Mouse (Mus musculus) limb, embryonic 11.5 days (tissue): ENCODE measurements at regions not wholly inside any gene's neighbourhood (a gene's known extent, or its start where the extent isn't known, plus 50 kb on each side); places are given as distances from the start of the nearest gene placed in this dataset.
A peak's percentile ranks its signal among the peaks of the same experiment; 100 is the strongest.

Experiments
- ATAC-seq: fragments of 200-750 bp; cut with Nextera tagmentation; 2 replicates; pipeline ENCODE4 v1.8.0; 2017; ENCODE audit warnings: low read depth; ENCODE audit not compliant: insufficient number of reproducible peaks, low FRiP score, low TSS enrichment
- DNase-seq: peaks from one replicate; pipeline ENCODE4 v3.0.0-alpha.2; 2015; ENCODE audit warnings: low spot score
- H3K27ac ChIP-seq: fragments of 300-500 bp; sonication (generic); replicated peaks from 2 replicates; pipeline ENCODE4 v1.5.1; 2014; ENCODE audit warnings: low read depth, mild to moderate bottlenecking, low read length
- H3K27me3 ChIP-seq: fragments of 300-500 bp; sonication (generic); 2 replicates; pipeline ENCODE4 v1.6.1; 2014; ENCODE audit warnings: mild to moderate bottlenecking, low read length, mixed read lengths; ENCODE audit not compliant: control insufficient read depth, insufficient read depth
- H3K36me3 ChIP-seq: fragments of 300-500 bp; sonication (generic); 2 replicates; pipeline ENCODE4 v1.6.1; 2014; ENCODE audit warnings: mild to moderate bottlenecking, low read length, moderate library complexity, mixed read lengths; ENCODE audit not compliant: control insufficient read depth, insufficient read depth
- H3K4me1 ChIP-seq: fragments of 300-500 bp; sonication (generic); 2 replicates; pipeline ENCODE4 v1.6.1; 2014; ENCODE audit warnings: low read length, mixed read lengths; ENCODE audit not compliant: control insufficient read depth, insufficient read depth
- H3K4me2 ChIP-seq: fragments of 300-500 bp; sonication (generic); 2 replicates; pipeline ENCODE4 v1.6.1; 2014; ENCODE audit warnings: low read depth, mild to moderate bottlenecking, moderate library complexity; ENCODE audit not compliant: severe bottlenecking
- H3K4me3 ChIP-seq: fragments of 300-500 bp; sonication (generic); 2 replicates; pipeline ENCODE4 v1.5.1; 2014; ENCODE audit warnings: low read depth, low read length
- H3K9ac ChIP-seq: fragments of 300-500 bp; sonication (generic); 2 replicates; pipeline ENCODE4 v1.6.1; 2014; ENCODE audit warnings: mild to moderate bottlenecking, low read length
- H3K9me3 ChIP-seq: fragments of 300-500 bp; sonication (generic); 2 replicates; pipeline ENCODE4 v1.6.1; 2016; ENCODE audit warnings: low read length; ENCODE audit not compliant: control insufficient read depth
- WGBS: fragments of 180-500 bp; shearing (Covaris S2); extraction: QIAGEN DNeasy Blood & Tissue Kit; methylation state at CpG from one replicate; pipeline ENCODE4 v1.1.7; 2014; 5-methylcytosine and 5-hydroxymethylcytosine counted together

DNA sequence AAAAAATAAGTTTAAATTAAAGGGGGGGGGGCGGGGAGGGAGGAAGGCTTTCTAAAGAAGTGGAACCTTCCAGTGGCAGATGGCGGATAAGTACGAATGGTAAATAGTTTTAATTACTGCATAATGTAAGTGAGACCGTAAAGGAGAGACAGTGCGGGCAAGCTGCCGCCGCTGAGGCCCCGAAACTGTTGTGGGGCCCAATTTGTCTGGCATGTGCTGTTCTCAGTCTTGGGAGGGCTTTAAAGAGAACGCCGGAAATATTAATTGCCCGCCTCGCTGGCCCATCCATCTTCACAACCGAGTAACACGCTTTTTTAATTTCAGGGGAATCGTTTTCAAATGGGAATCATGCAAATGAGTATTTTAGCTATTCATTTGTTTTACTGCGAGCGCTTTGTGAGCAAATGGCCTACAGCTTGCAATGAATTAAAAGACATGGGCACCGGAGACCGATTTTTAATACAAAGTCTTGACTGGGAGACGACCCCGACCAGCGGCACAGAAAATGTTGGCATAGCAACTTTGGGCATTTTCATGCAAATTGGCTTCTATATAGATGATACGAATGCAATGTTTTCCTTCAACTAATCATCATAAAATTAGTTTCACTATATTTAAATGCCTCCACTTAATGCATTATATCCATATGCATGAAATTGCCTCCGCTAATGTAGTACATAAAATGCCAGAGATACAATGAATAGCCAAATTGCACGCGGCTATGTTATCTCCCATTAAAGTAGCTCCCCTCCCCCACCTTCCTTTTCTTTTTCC lies 122.9 kb upstream of the Smad3 start:
- Histone ChIP-seq H3K27ac (no peak overlapping the region), H3K36me3 (no peaks in the 10 kb centered on the region), H3K4me1 (peaks cover 9% of the 10 kb centered on the region; the same call in 1 of the 2 replicates), H3K27me3 (no peaks in the 10 kb centered on the region), H3K4me3 (no peak overlapping the region), H3K9me3 (no peaks in the 10 kb centered on the region), H3K4me2 (peak overlapping the region; percentile 32; the same call in 1 of the 2 replicates), H3K9ac (no peak overlapping the region)
- WGBS, result 19% methylated on average over 26 of the region's 26 CpGs
- ATAC-seq (no peak), DNase-seq (no peak)

DNA sequence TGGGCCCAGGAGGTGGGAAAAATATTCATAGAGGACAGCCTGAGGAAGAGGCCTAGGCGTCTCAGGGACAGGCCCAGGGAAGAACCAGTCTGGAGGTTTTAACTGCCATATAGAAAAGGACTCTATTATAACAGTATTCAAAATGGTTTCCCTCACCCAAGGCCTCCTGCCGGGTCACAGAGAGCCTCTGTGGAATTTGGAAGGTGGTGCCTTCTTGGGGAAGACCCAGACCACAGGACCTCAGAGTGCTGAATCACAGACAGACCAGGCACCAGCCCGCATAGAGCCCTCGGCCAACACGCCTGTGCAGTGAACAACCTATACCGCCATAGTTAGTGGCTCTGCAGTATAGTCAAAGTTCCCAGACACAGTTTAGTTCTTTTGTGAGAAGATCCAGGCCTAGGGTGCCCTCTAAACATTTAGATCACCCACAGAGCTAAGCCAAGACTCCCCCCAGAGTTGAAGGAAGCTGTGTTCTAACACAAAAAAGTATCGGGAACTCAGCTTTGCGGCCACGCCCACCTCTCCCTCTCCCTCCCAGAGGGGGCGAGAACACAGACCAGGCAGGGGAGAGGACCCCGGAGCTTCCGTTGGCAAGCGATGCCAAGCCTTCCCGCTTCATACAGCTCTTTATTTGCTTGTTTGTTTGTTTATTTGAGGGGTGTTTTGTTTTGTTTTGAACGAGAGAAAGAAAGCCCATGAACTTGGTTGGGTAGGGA lies 122.1 kb upstream of the Smad3 start:
- H3K9ac ChIP-seq, result no peak overlapping the region
- ATAC-seq, result no peak
- H3K27ac ChIP-seq, result no peak overlapping the region

GRCm38 (mm10) chr9:63877864-63878263 lies 120.1 kb upstream of the Smad3 start:
- Histone ChIP-seq H3K27me3 (no peaks in the 10 kb centered on the region), H3K4me1 (peaks cover 9% of the 10 kb centered on the region; the same call in 1 of the 2 replicates), H3K4me3 (no peak overlapping the region), H3K27ac (no peak overlapping the region), H3K36me3 (no peaks in the 10 kb centered on the region), H3K9me3 (no peaks in the 10 kb centered on the region), H3K9ac (no peak overlapping the region), H3K4me2 (no peak overlapping the region)
- DNase-seq (no peak), ATAC-seq (no peak)
- 83% methylated on average over 7 of the region's 7 CpGs for WGBS

More for the DNA sequence above, 122.1 kb upstream of the Smad3 start:
- 21% methylated on average over 15 of the region's 15 CpGs for WGBS
- no peaks in the 10 kb centered on the region for H3K9me3 ChIP-seq
- H3K36me3 ChIP-seq, result no peaks in the 10 kb centered on the region
- peak; percentile 62 for DNase-seq
- H3K4me1 ChIP-seq, result peaks cover 9% of the 10 kb centered on the region; the same call in 1 of the 2 replicates
- no peak overlapping the region for H3K4me3 ChIP-seq
- peak overlapping the region; percentile 32; the same call in 1 of the 2 replicates for H3K4me2 ChIP-seq
- no peaks in the 10 kb centered on the region for H3K27me3 ChIP-seq

DNA sequence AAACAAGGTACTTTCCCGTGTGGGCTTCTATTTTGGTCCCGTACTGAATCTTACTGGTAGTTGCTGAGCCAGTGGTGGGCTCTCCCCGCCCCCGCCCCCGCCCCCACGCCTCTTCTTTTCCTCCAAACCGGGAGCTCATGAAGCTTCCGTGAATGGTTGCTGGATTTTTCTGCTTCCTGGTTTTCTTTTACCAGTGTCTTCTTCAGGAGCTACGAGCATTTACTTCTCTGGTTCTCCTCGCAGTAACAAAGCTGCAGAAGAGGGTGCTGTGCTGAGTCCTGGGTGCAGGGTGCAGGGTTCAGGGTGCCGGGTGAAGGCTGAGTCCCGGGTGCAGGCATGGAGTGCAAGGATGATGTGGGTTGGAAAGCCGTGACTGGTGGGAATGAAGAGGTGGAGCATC lies 119.1 kb upstream of the Smad3 start:
- Histone ChIP-seq H3K27ac (no peak overlapping the region), H3K27me3 (no peaks in the 10 kb centered on the region), H3K36me3 (no peaks in the 10 kb centered on the region), H3K4me2 (0 out of 2 replicates have a peak overlapping the region, but pooled peaks have one; percentile 5), H3K9ac (no peak overlapping the region), H3K4me3 (no peak overlapping the region), H3K9me3 (no peaks in the 10 kb centered on the region), H3K4me1 (peaks cover 9% of the 10 kb centered on the region; the same call in 1 of the 2 replicates)
- ATAC-seq, result no peak
- DNase-seq, result no peak
- 38% methylated on average over 13 of the region's 13 CpGs for WGBS

DNA sequence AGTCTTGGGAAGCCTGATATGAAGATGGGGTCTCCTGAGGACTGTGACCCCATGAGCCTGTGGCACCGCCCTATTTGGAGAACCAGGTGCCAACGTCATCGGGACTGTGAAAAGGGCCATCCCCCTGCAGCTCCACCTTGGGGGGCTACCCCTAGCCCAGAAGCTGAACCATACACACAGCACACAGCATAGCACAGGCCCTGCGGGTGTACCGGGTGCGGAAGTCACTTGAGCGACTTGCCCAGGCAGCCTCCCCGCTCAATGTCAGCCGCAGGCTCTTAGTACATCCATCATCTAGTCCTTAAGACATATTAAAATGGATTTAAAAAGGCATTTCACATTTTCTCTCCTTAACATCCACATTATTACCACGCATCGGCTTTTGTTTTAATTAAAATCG lies 118.2 kb upstream of the Smad3 start:
- ATAC-seq, result no peak
- WGBS, result 76% methylated on average over 12 of the region's 12 CpGs
- no peak overlapping the region for H3K4me2 ChIP-seq
- H3K36me3 ChIP-seq, result no peaks in the 10 kb centered on the region
- peaks cover 8% of the 10 kb centered on the region; the same call in 1 of the 2 replicates for H3K4me1 ChIP-seq
- peaks cover under 1% of the 10 kb centered on the region; the same call in 1 of the 2 replicates for H3K9me3 ChIP-seq
- no peak for DNase-seq
- H3K4me3 ChIP-seq, result no peak overlapping the region
- H3K27ac ChIP-seq, result no peak overlapping the region
- no peaks in the 10 kb centered on the region for H3K27me3 ChIP-seq
- no peak overlapping the region for H3K9ac ChIP-seq

DNA sequence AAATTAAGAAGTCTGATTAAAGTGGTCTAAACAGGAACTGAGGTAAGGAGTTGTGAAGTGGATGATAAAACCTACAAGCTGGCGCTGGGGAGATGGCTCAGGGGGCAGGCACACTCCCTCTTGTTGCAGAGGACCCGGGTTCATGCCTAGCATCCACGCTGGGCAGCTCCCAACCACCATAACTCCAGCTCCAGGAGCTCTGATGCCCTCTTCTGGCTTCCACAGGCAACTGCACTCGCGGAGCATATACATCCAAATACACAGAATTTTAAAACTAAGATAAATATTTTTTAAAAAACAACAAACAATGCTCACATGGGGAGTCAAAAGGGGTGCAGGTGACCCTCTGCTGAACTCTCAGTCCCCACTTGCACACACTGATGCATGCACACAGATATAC lies 117.4 kb upstream of the Smad3 start:
- ATAC-seq (no peak), DNase-seq (no peak)
- no peaks in the 10 kb centered on the region for H3K36me3 ChIP-seq
- no peak overlapping the region for H3K27ac ChIP-seq
- H3K27me3 ChIP-seq, result no peaks in the 10 kb centered on the region
- H3K9me3 ChIP-seq, result peaks cover 4% of the 10 kb centered on the region; the same call in 1 of the 2 replicates
- H3K9ac ChIP-seq, result no peak overlapping the region
- H3K4me2 ChIP-seq, result no peak overlapping the region
- peaks cover 6% of the 10 kb centered on the region; the same call in 1 of the 2 replicates for H3K4me1 ChIP-seq
- no peak overlapping the region for H3K4me3 ChIP-seq
- 92% methylated on average over 5 of the region's 5 CpGs for WGBS

DNA sequence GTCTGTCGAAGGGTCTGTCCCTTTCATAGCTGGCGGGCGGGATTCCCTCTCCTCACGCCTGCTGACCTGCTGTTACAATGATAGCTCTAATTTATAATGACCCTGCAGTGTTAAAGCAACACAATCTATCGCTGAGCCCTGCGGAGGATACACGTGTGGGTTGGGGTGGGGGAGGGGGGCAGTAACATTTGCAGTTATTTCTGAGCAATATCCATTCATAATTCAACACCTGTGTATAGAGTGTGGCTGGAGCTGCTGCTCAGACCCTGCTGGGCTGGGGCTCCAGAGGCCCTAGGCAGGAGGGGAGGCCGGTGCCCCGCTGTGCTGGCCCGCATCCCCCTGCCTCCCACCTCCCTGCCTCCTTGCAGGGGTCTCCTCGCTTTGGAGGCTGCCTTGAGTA lies 106.6 kb upstream of the Smad3 start:
- H3K27me3 ChIP-seq, result no peaks in the 10 kb centered on the region

GRCm38 (mm10) chr9:63863328-63863727 lies 105.5 kb upstream of the Smad3 start:
- WGBS, result 80% methylated on average over 4 of the region's 4 CpGs
- DNase-seq (no peak), ATAC-seq (no peak)

More for the DNA sequence above, 106.6 kb upstream of the Smad3 start:
- Histone ChIP-seq H3K9ac (no peak overlapping the region), H3K4me1 (no peaks in the 10 kb centered on the region), H3K4me3 (no peak overlapping the region), H3K4me2 (no peak overlapping the region), H3K36me3 (no peaks in the 10 kb centered on the region), H3K27ac (no peak overlapping the region), H3K9me3 (no peaks in the 10 kb centered on the region)
- DNase-seq, result no peak
- 50% methylated on average over 11 of the region's 11 CpGs for WGBS
- ATAC-seq, result no peak

More at GRCm38 (mm10) chr9:63863328-63863727, 105.5 kb upstream of the Smad3 start:
- Histone ChIP-seq H3K27ac (no peak overlapping the region), H3K9ac (no peak overlapping the region), H3K4me3 (no peak overlapping the region), H3K9me3 (no peaks in the 10 kb centered on the region), H3K27me3 (no peaks in the 10 kb centered on the region), H3K36me3 (no peaks in the 10 kb centered on the region), H3K4me1 (no peaks in the 10 kb centered on the region), H3K4me2 (no peak overlapping the region)
